Mouse (Mus musculus) heart, embryonic 14.5 days (tissue): ENCODE measurements at regions not wholly inside any gene's neighbourhood (a gene's known extent, or its start where the extent isn't known, plus 50 kb on each side); places are given as distances from the start of the nearest gene placed in this dataset.

Experiments used
- ATAC-seq: fragments of 200-750 bp; cut with Nextera tagmentation; 2 replicates; pipeline ENCODE4 v1.8.0; 2017; ENCODE audit warnings: low read depth, moderate TSS enrichment; ENCODE audit not compliant: insufficient number of reproducible peaks, insufficient read depth, low FRiP score
- H3K27ac ChIP-seq, 2 experiments: fragments of 200-500 bp in 1 of 2; fragments of 300-500 bp in 1 of 2; sonication (generic) in 1 of 2; replicated peaks in 1 of 2; 2 replicates each; pipeline ENCODE4 v1.5.1; 2012 to 2014; ENCODE audit warnings: low read depth in 2 of 2, low read length in 2 of 2, control low read depth in 1 of 2, mild to moderate bottlenecking in 1 of 2, mixed read lengths in 1 of 2; ENCODE audit not compliant: control insufficient read depth in 1 of 2, insufficient read depth in 1 of 2
- H3K27me3 ChIP-seq: fragments of 300-500 bp; sonication (generic); 2 replicates; pipeline ENCODE4 v1.6.1; 2014; ENCODE audit warnings: mild to moderate bottlenecking, low read length, control low read depth; ENCODE audit not compliant: control insufficient read depth, insufficient read depth
- H3K36me3 ChIP-seq: fragments of 300-500 bp; sonication (generic); 2 replicates; pipeline ENCODE4 v1.6.1; 2014; ENCODE audit warnings: mild to moderate bottlenecking, control low read depth, low read length, mixed read lengths; ENCODE audit not compliant: control insufficient read depth, insufficient read depth
- H3K4me1 ChIP-seq, 2 experiments: fragments of 200-500 bp in 1 of 2; fragments of 300-500 bp in 1 of 2; sonication (generic) in 1 of 2; 2 replicates each; pipeline ENCODE4 v1.6.1; 2012 to 2014; ENCODE audit warnings: low read length in 2 of 2, control low read depth in 1 of 2, mixed read lengths in 1 of 2; ENCODE audit not compliant: control insufficient read depth in 2 of 2, insufficient read depth in 2 of 2
- H3K4me2 ChIP-seq: fragments of 300-500 bp; sonication (generic); 2 replicates; pipeline ENCODE4 v1.6.1; 2014; ENCODE audit warnings: mild to moderate bottlenecking, low read length
- H3K4me3 ChIP-seq, 2 experiments: fragments of 200-500 bp in 1 of 2; fragments of 300-500 bp in 1 of 2; sonication (generic) in 1 of 2; 2 replicates each; pipeline ENCODE4 v1.5.1; 2012 to 2014; ENCODE audit warnings: low read length in 2 of 2, mild to moderate bottlenecking in 2 of 2, control low read depth in 1 of 2, low read depth in 1 of 2, moderate library complexity in 1 of 2; ENCODE audit not compliant: control insufficient read depth in 1 of 2, insufficient read depth in 1 of 2
- H3K9ac ChIP-seq: fragments of 300-500 bp; sonication (generic); 2 replicates; pipeline ENCODE4 v1.6.1; 2014; ENCODE audit warnings: mild to moderate bottlenecking, low read length
- H3K9me3 ChIP-seq: fragments of 300-500 bp; sonication (generic); 2 replicates; pipeline ENCODE4 v1.6.1; 2016; ENCODE audit warnings: low read length, control low read depth; ENCODE audit not compliant: control insufficient read depth
- WGBS: fragments of 180-500 bp; shearing (Covaris S2); extraction: QIAGEN DNeasy Blood & Tissue Kit; methylation state at CpG from one replicate; pipeline ENCODE4 v1.1.7; 2014; 5-methylcytosine and 5-hydroxymethylcytosine counted together

DNA sequence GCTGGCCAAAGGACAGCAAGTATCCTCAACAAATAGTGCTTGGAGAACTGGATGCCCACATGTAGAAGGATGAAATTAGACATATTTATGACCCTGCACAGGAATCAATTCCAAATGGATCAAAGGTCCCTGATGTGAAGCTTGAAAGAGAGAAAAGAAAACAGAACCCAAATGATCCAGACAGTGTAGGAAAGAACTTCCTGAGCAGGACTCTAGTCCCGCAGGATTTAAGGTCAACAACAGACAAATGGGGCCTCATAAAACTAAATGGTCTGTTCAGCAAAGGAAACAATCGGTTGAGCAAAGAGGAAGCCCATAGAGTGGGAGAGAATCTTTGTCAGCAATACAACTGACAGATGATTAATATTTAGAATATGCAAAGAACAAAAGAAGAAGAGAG lies 497.1 kb downstream of the Grin2a start:
- H3K4me3 ChIP-seq = no peak overlapping the region
- H3K9ac ChIP-seq = no peak overlapping the region
- ATAC-seq = no peak
- WGBS = 64% methylated on average over 2 of the region's 2 CpGs
- no peaks in the 10 kb centered on the region for H3K9me3 ChIP-seq
- no peak overlapping the region for H3K4me2 ChIP-seq
- H3K4me1 ChIP-seq = 0 out of 4 replicates have a peak, but pooled peaks cover 0 to 3% of the 10 kb centered on the region in 2 experiments
- no peak overlapping the region for H3K27ac ChIP-seq
- no peaks in the 10 kb centered on the region for H3K36me3 ChIP-seq
- H3K27me3 ChIP-seq = no peaks in the 10 kb centered on the region

GRCm38 (mm10) chr16:9501713-9502112 lies 493.6 kb downstream of the Grin2a start:
- Histone ChIP-seq H3K4me2 (no peak overlapping the region), H3K4me1 (peaks cover 0 to 6% of the 10 kb centered on the region in 2 experiments; a peak in 1 of 4 replicates), H3K9ac (no peak overlapping the region), H3K27me3 (no peaks in the 10 kb centered on the region), H3K9me3 (no peaks in the 10 kb centered on the region), H3K36me3 (no peaks in the 10 kb centered on the region), H3K27ac (no peak overlapping the region), H3K4me3 (no peak overlapping the region)
- no peak; the same call in 1 of the 2 replicates for ATAC-seq
- WGBS = 23% methylated on average over 4 of the region's 4 CpGs

GRCm38 (mm10) chr16:9509666-9510065 lies 485.7 kb downstream of the Grin2a start:
- H3K4me2 ChIP-seq = no peak overlapping the region
- whole genome bisulfite sequencing = 65% methylated on average over 1 of the region's 1 CpGs
- H3K36me3 ChIP-seq = no peaks in the 10 kb centered on the region
- no peaks in the 10 kb centered on the region for H3K27me3 ChIP-seq
- no peak for ATAC-seq
- H3K9ac ChIP-seq = no peak overlapping the region
- no peaks in the 10 kb centered on the region for H3K9me3 ChIP-seq
- no peaks in the 10 kb centered on the region for H3K4me1 ChIP-seq
- H3K27ac ChIP-seq = no peak overlapping the region
- no peak overlapping the region for H3K4me3 ChIP-seq

DNA sequence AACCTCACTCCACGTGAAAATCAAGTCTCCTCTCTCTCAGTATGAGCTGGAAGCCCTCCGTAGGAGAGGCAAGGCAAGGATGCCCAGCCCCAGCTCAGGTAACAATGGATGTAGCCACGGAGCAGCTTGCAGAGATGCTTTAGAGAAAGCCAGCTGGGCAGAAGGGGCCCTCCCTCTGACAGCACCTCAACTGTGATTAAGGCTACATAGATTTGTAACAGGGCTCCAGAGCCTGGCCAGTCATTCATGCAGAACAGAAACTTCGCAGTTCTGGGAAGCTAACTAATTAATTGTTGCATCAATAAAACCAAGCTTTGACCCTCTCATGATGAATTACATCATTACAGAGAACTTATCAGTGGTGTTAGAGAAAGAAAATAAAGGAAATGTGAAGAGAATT lies 480.8 kb downstream of the Grin2a start:
- H3K36me3 ChIP-seq = no peaks in the 10 kb centered on the region
- 56% methylated on average over 4 of the region's 4 CpGs for WGBS
- no peak for ATAC-seq
- no peaks in the 10 kb centered on the region for H3K4me1 ChIP-seq
- H3K27ac ChIP-seq = no peak overlapping the region
- H3K9me3 ChIP-seq = no peaks in the 10 kb centered on the region; the same call in 1 of the 2 replicates
- no peak overlapping the region for H3K4me2 ChIP-seq
- no peak overlapping the region for H3K4me3 ChIP-seq
- H3K9ac ChIP-seq = no peak overlapping the region
- no peaks in the 10 kb centered on the region for H3K27me3 ChIP-seq
